Mouse (Mus musculus): ENCODE measurements at regions not wholly inside any gene's neighbourhood (a gene's known extent, or its start where the extent isn't known, plus 50 kb on each side); places are given as distances from the start of the nearest gene placed in this dataset.
A peak's percentile ranks its signal among the peaks of the same experiment; 100 is the strongest.

DNA sequence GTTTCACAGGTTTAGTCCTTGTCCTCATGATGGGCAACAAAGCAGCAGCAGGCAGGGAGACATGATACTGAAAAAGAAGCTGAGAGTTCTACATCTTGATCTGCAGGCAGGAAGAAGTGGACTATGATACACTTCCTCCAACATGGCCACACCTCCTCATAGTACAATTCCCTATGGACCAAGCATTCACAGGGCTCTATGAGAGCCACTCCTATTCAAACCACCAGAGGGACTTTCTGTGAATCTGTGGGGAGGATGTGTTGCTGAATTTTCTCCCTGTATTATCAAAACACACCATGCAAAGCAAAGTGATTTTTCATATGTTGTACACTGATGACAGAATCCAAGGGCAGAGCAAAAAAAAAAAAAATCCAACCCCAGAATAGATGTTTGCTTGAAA lies 594.3 kb downstream of the Epha4 start:
- no peak overlapping the region for H3K27ac ChIP-seq (replicated peaks)
- H3K4me3 ChIP-seq (ENCODE audit: low read depth, low read length) = no peak overlapping the region
- no peaks in the 10 kb centered on the region for H3K36me3 ChIP-seq (ENCODE audit: control insufficient read depth, insufficient read depth, low read length)
- no peaks in the 10 kb centered on the region for H3K9me3 ChIP-seq (ENCODE audit: control insufficient read depth, low read length)
- no peaks in the 10 kb centered on the region for H3K27me3 ChIP-seq (ENCODE audit: control insufficient read depth, insufficient read depth, low read length)
- H3K4me1 ChIP-seq (replicated peaks; ENCODE audit: control insufficient read depth, insufficient read depth) = no peaks in the 10 kb centered on the region
- H3K9ac ChIP-seq (ENCODE audit: low read length) = no peak overlapping the region
- DNase-seq (ENCODE audit: low spot score) (no peak), ATAC-seq (ENCODE audit: low FRiP score, low TSS enrichment) (no peak)
- TF ChIP-seq EP300 (optimal IDR thresholded peaks at IDR 0.05) (no peak), CTCF (IDR thresholded peaks at IDR 0.05; ENCODE audit: low read depth) (0 out of 2 replicates have a peak, but pooled peaks have one; percentile 9)
- H3K4me2 ChIP-seq (replicated peaks; ENCODE audit: low read depth) = no peak overlapping the region

DNA sequence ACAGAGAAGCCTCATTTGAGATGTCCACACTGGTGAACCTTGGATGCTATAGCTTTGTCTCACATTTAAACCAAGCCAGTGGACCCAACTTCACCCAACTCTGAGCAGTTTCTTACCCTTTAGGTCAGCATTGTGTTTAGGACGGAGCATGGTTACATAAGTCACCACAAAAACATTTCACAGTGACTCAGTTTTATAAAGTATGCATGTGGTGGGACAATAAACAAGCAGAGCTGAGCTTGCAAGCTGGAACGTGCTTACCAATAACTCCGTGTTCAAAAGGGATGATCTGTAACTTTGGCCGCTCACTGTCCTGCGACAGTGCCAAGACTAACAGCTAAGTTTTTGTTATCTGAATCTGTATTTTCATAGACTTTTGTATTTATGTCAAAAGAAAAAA lies 587.8 kb downstream of the Epha4 start:
- Histone ChIP-seq H3K27me3 (ENCODE audit: control insufficient read depth, insufficient read depth, low read length) (no peaks in the 10 kb centered on the region), H3K27ac (replicated peaks) (no peak overlapping the region), H3K9ac (ENCODE audit: low read length) (no peak overlapping the region), H3K36me3 (ENCODE audit: control insufficient read depth, insufficient read depth, low read length) (no peaks in the 10 kb centered on the region), H3K4me3 (ENCODE audit: low read depth, low read length) (no peak overlapping the region), H3K9me3 (ENCODE audit: control insufficient read depth, low read length) (no peaks in the 10 kb centered on the region), H3K4me2 (replicated peaks; ENCODE audit: low read depth) (no peak overlapping the region), H3K4me1 (replicated peaks; ENCODE audit: control insufficient read depth, insufficient read depth) (no peaks in the 10 kb centered on the region)
- ATAC-seq (ENCODE audit: low FRiP score, low TSS enrichment) (no peak), DNase-seq (ENCODE audit: low spot score) (no peak)
- 57% methylated on average over 5 of the region's 5 CpGs for WGBS
- TF ChIP-seq CTCF (IDR thresholded peaks at IDR 0.05; ENCODE audit: low read depth) (no peak), EP300 (optimal IDR thresholded peaks at IDR 0.05) (no peak)

DNA sequence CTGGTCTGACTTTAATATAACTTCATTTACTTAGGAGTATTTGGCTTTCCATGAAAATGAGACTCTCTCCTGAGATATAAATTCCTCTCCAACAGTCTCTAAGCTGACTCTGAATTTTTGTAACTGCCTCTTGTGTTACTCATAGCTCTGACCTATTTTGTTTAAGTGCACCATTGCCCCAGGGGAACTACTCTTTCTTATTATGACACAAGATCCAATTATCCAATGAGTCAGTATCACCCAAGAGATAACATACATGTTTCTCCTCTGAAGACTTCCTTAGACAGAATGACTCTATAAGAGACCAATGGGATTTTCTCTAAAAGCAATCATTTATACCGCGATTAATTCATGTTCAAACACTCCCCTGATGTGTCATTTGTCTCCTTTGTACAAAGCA lies 586.9 kb downstream of the Epha4 start:
- no peaks in the 10 kb centered on the region for H3K4me1 ChIP-seq (replicated peaks; ENCODE audit: control insufficient read depth, insufficient read depth)
- TF ChIP-seq CTCF (IDR thresholded peaks at IDR 0.05; ENCODE audit: low read depth) (no peak), EP300 (optimal IDR thresholded peaks at IDR 0.05) (no peak)
- no peaks in the 10 kb centered on the region for H3K27me3 ChIP-seq (ENCODE audit: control insufficient read depth, insufficient read depth, low read length)
- no peak for ATAC-seq (ENCODE audit: low FRiP score, low TSS enrichment)
- H3K36me3 ChIP-seq (ENCODE audit: control insufficient read depth, insufficient read depth, low read length) = no peaks in the 10 kb centered on the region
- H3K4me2 ChIP-seq (replicated peaks; ENCODE audit: low read depth) = no peak overlapping the region
- H3K27ac ChIP-seq (replicated peaks) = no peak overlapping the region
- no peak for DNase-seq (ENCODE audit: low spot score)
- H3K4me3 ChIP-seq (ENCODE audit: low read depth, low read length) = no peak overlapping the region
- WGBS = 88% methylated on average over 2 of the region's 2 CpGs
- H3K9ac ChIP-seq (ENCODE audit: low read length) = no peak overlapping the region
- H3K9me3 ChIP-seq (ENCODE audit: control insufficient read depth, low read length) = no peaks in the 10 kb centered on the region

DNA sequence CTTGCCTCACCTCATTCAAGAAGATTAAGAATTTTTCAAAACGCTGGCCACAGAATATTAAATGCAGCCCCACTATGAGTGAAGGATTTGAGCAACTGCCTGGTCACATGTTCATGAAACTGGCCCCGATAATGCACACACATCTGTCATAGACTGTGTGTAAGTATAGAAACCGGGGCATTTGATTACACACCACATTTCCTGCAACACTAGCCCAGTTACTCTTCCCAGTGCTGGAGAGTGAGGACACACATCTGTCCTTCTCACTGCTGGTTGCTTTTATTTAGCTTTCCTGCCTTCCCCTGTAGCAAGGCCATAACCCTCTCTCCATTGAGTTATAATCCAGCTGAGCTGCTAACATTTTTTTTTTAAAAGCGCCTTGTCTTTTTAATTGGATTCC lies 581.4 kb downstream of the Epha4 start:
- no peak for TF ChIP-seq EP300 (optimal IDR thresholded peaks at IDR 0.05)
- TF ChIP-seq CTCF (IDR thresholded peaks at IDR 0.05; ENCODE audit: low read depth) = no peak
- Histone ChIP-seq H3K36me3 (ENCODE audit: control insufficient read depth, insufficient read depth, low read length) (no peaks in the 10 kb centered on the region), H3K4me1 (replicated peaks; ENCODE audit: control insufficient read depth, insufficient read depth) (no peaks in the 10 kb centered on the region), H3K27ac (replicated peaks) (no peak overlapping the region), H3K9me3 (ENCODE audit: control insufficient read depth, low read length) (no peaks in the 10 kb centered on the region), H3K4me2 (replicated peaks; ENCODE audit: low read depth) (no peak overlapping the region), H3K4me3 (ENCODE audit: low read depth, low read length) (no peak overlapping the region), H3K27me3 (ENCODE audit: control insufficient read depth, insufficient read depth, low read length) (no peaks in the 10 kb centered on the region), H3K9ac (ENCODE audit: low read length) (no peak overlapping the region)
- ATAC-seq (ENCODE audit: low FRiP score, low TSS enrichment) (no peak), DNase-seq (ENCODE audit: low spot score) (no peak)
- 62% methylated on average over 4 of the region's 4 CpGs for WGBS

DNA sequence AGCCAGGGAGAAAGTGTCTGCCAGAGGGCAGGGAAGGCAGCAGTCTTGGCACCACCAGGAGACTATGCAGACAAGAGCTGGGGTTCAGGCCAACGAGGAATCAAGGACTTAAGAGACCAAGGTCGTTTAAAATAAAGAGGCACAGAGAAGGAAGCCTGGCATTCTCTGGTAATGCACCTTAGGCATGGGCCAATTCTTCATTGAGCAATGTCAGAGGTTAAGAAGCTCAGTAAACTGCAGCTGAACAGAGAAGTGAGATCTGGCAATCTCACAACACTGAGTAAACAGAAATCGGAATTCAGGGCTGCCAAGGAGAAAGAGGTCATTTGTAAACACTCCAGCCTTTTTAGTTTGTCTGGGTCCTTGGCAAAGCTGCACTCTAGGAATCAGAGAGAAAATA lies 572.2 kb downstream of the Epha4 start:
- no peaks in the 10 kb centered on the region for H3K36me3 ChIP-seq (ENCODE audit: control insufficient read depth, insufficient read depth, low read length)
- DNase-seq (ENCODE audit: low spot score) (peak; percentile 25), ATAC-seq (ENCODE audit: low FRiP score, low TSS enrichment) (peak; percentile 60)
- no peak; the same call in none of the 2 replicates for TF ChIP-seq CTCF (IDR thresholded peaks at IDR 0.05; ENCODE audit: low read depth)
- no peak for TF ChIP-seq EP300 (optimal IDR thresholded peaks at IDR 0.05)
- H3K4me1 ChIP-seq (replicated peaks; ENCODE audit: control insufficient read depth, insufficient read depth) = no peaks in the 10 kb centered on the region
- no peaks in the 10 kb centered on the region for H3K27me3 ChIP-seq (ENCODE audit: control insufficient read depth, insufficient read depth, low read length)
- no peak overlapping the region for H3K27ac ChIP-seq (replicated peaks)
- no peak overlapping the region for H3K9ac ChIP-seq (ENCODE audit: low read length)
- no peaks in the 10 kb centered on the region for H3K9me3 ChIP-seq (ENCODE audit: control insufficient read depth, low read length)
- no peak overlapping the region for H3K4me3 ChIP-seq (ENCODE audit: low read depth, low read length)
- 5% methylated on average over 3 of the region's 3 CpGs for WGBS
- no peak overlapping the region for H3K4me2 ChIP-seq (replicated peaks; ENCODE audit: low read depth)

DNA sequence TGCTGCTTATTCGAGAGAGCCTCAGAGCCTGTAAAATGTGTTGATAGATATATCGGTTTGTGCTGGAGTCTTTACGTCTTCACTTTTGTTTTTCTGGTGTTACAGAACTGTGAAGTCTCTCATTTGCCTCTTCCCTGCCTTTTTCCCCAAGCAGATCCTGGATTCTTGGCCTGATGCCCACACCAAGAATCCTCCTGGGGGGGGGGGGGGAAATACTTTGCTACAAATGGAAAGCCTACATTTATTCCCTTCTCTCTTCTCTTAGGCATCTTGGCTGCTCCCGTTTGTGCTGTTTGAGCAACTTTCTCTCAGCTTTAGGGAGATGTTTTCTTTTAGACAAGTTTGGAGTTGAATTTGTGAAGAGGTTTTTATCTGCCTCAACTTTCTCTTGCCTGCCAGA lies 570.8 kb downstream of the Epha4 start:
- Histone ChIP-seq H3K27ac (replicated peaks) (no peak overlapping the region), H3K9me3 (ENCODE audit: control insufficient read depth, low read length) (no peaks in the 10 kb centered on the region), H3K4me1 (replicated peaks; ENCODE audit: control insufficient read depth, insufficient read depth) (no peaks in the 10 kb centered on the region), H3K4me2 (replicated peaks; ENCODE audit: low read depth) (no peak overlapping the region), H3K9ac (ENCODE audit: low read length) (no peak overlapping the region), H3K4me3 (ENCODE audit: low read depth, low read length) (no peak overlapping the region), H3K27me3 (ENCODE audit: control insufficient read depth, insufficient read depth, low read length) (no peaks in the 10 kb centered on the region), H3K36me3 (ENCODE audit: control insufficient read depth, insufficient read depth, low read length) (no peaks in the 10 kb centered on the region)
- DNase-seq (ENCODE audit: low spot score) (no peak), ATAC-seq (ENCODE audit: low FRiP score, low TSS enrichment) (no peak)
- WGBS = 58% methylated on average over 4 of the region's 4 CpGs
- TF ChIP-seq CTCF (IDR thresholded peaks at IDR 0.05; ENCODE audit: low read depth) = no peak
- no peak for TF ChIP-seq EP300 (optimal IDR thresholded peaks at IDR 0.05)

Data from stomach, postnatal 0 days (tissue).